In genomic region chr13:90886568-90886983, GRCm38 (mm10) we compare ENCODE assay signal across 8 mouse cellular contexts. TPM values are rescaled to one million over a fixed set of nuclear protein-coding genes. Genes with fewer than 3 reads are reported as not detected.
DNase-seq lines count a peak whose midpoint lies in the region; ATAC-seq and TF ChIP-seq lines count a peak whose summit lies in the region.

No protein-coding gene starts in this region.

- TF ChIP-seq CTCF in liver, postnatal 0 days (IDR thresholded peaks at IDR 0.05; ENCODE audit: low read depth) = peak; percentile 82

- 2% methylated on average over 18 of the region's 18 CpGs for whole genome bisulfite sequencing in forebrain, embryonic 12.5 days
- WGBS in liver, postnatal 0 days (ENCODE audit: insufficient replicate concordance) = under 1% methylated on average over 18 of the region's 18 CpGs
- under 1% methylated on average over 18 of the region's 18 CpGs for WGBS in neural tube, embryonic 15.5 days

- no peak overlapping the region for H3K9ac ChIP-seq in forebrain, embryonic 12.5 days
- no peak overlapping the region for H3K9ac ChIP-seq in liver, postnatal 0 days (replicated peaks)
- no peak overlapping the region for H3K9ac ChIP-seq in neural tube, embryonic 15.5 days (replicated peaks)

- H3K27ac ChIP-seq in forebrain, embryonic 12.5 days = no peak overlapping the region
- no peak overlapping the region for H3K27ac ChIP-seq in liver, postnatal 0 days (ENCODE audit: low read depth)
- H3K27ac ChIP-seq in neural tube, embryonic 15.5 days (replicated peaks) = no peak overlapping the region

- intact Hi-C loops in heart, postnatal 10 days (cut with DNase I) = loop anchor here (1.0 to 5.0 kb wide), 3 partner anchors 1107 to 1339 kb away; no protein-coding TSS in a partner anchor

- peaks cover 6% of the 10 kb centered on the region; the same call in 1 of the 2 replicates for H3K27me3 ChIP-seq in forebrain, embryonic 12.5 days
- no peaks in the 10 kb centered on the region for H3K27me3 ChIP-seq in liver, postnatal 0 days (ENCODE audit: insufficient read depth, low read length)
- H3K27me3 ChIP-seq in neural tube, embryonic 15.5 days (replicated peaks) = no peaks in the 10 kb centered on the region

- H3K4me1 ChIP-seq in forebrain, embryonic 12.5 days = peaks cover 5% of the 10 kb centered on the region
- H3K4me1 ChIP-seq in liver, postnatal 0 days (ENCODE audit: insufficient read depth) = peaks cover 6% of the 10 kb centered on the region
- peaks cover 5% of the 10 kb centered on the region for H3K4me1 ChIP-seq in neural tube, embryonic 15.5 days

- no peak for TF ChIP-seq EP300 in liver, postnatal 0 days (IDR thresholded peaks at IDR 0.05; ENCODE audit: low read depth)

- peak overlapping the region; percentile 62 for H3K4me2 ChIP-seq in forebrain, embryonic 12.5 days
- H3K4me2 ChIP-seq in liver, postnatal 0 days (ENCODE audit: low read depth, low read length) = peak overlapping the region; percentile 77
- H3K4me2 ChIP-seq in neural tube, embryonic 15.5 days = peak overlapping the region; percentile 72

- no peaks in the 10 kb centered on the region for H3K36me3 ChIP-seq in forebrain, embryonic 12.5 days (replicated peaks)
- no peaks in the 10 kb centered on the region for H3K36me3 ChIP-seq in liver, postnatal 0 days (replicated peaks; ENCODE audit: insufficient read depth, low read length)
- no peaks in the 10 kb centered on the region for H3K36me3 ChIP-seq in neural tube, embryonic 15.5 days

- H3K4me3 ChIP-seq in forebrain, embryonic 12.5 days (replicated peaks) = peak overlapping the region; percentile 39
- peak overlapping the region; percentile 40 for H3K4me3 ChIP-seq in liver, postnatal 0 days (ENCODE audit: low read depth, low read length)
- peak overlapping the region; percentile 37 for H3K4me3 ChIP-seq in neural tube, embryonic 15.5 days (replicated peaks)

- DNase-seq in ES-CJ7 (ENCODE audit: low read depth, low spot score) = peak; percentile 69
- peak; percentile 79 to 88 for DNase-seq in heart, postnatal 10 days
- DNase-seq in kidney, postnatal 4 days = peak; percentile 80 to 82
- peak; percentile 78 for DNase-seq in liver, postnatal 0 days
- DNase-seq in thymus, adult 18-20 months = peak; percentile 9 to 10

- H3K9me3 ChIP-seq in forebrain, embryonic 12.5 days = no peaks in the 10 kb centered on the region
- no peaks in the 10 kb centered on the region for H3K9me3 ChIP-seq in liver, postnatal 0 days (ENCODE audit: low read length)
- H3K9me3 ChIP-seq in neural tube, embryonic 15.5 days (replicated peaks) = no peaks in the 10 kb centered on the region

- ATAC-seq in cerebellum, adult (ENCODE audit: insufficient number of reproducible peaks, low FRiP score, low TSS enrichment) = peak; percentile 33
- ATAC-seq in forebrain, embryonic 12.5 days (ENCODE audit: low FRiP score) = peak; percentile 67
- ATAC-seq in liver, postnatal 0 days = peak; percentile 72
- ATAC-seq in neural tube, embryonic 15.5 days (ENCODE audit: low FRiP score) = peak; percentile 83

RNA-seq across cellular contexts. Expression of gene Atp6ap1l, which starts 18.6 kb away (rescaled TPM):
- polyA plus RNA-seq in forebrain, embryonic 12.5 days (2016; fragmentation: Nextera tagmentation; extraction: Ambion mirVana) = 0.87 and 1.2 TPM in 2 replicates
- total RNA-seq in heart, postnatal 10 days (2021) = under 1 TPM; 0.35 to 0.41 TPM
- polyA plus RNA-seq in liver, postnatal 0 days (2015; fragmentation: Nextera tagmentation; extraction: Ambion mirVana) = 0.14 TPM in 1 of 2 replicates, not detected in the other
- 0.68 and 0.79 TPM in 2 replicates for polyA plus RNA-seq in neural tube, embryonic 15.5 days (2015; fragmentation: Nextera tagmentation; extraction: Ambion mirVana)

RNA-seq across cellular contexts. Expression of gene Rps23, which starts 36.2 kb away (rescaled TPM):
- 198 and 203 TPM in 2 replicates for polyA plus RNA-seq in forebrain, embryonic 12.5 days (2016; fragmentation: Nextera tagmentation; extraction: Ambion mirVana)
- total RNA-seq in heart, postnatal 10 days (2021) = 100 to 1,000 TPM; 236 to 256 TPM
- 176 and 192 TPM in 2 replicates for polyA plus RNA-seq in liver, postnatal 0 days (2015; fragmentation: Nextera tagmentation; extraction: Ambion mirVana)
- 107 and 127 TPM in 2 replicates for polyA plus RNA-seq in neural tube, embryonic 15.5 days (2015; fragmentation: Nextera tagmentation; extraction: Ambion mirVana)

Comparison
In these comparisons a context has a peak if more than half of its experiments do, and no peak if none do; other contexts are left out.
1. DNase-seq: peak in every context shown above with its lines; median percentile 84 in heart, postnatal 10 days; 81 in kidney, postnatal 4 days; 78 in liver, postnatal 0 days; 69 in ES-CJ7; 10 in thymus, adult 18-20 months.
2. ATAC-seq: peak in every context shown above with its lines; median percentile 83 in neural tube, embryonic 15.5 days; 72 in liver, postnatal 0 days; 67 in forebrain, embryonic 12.5 days; 33 in cerebellum, adult.